In the genomic region with DNA sequence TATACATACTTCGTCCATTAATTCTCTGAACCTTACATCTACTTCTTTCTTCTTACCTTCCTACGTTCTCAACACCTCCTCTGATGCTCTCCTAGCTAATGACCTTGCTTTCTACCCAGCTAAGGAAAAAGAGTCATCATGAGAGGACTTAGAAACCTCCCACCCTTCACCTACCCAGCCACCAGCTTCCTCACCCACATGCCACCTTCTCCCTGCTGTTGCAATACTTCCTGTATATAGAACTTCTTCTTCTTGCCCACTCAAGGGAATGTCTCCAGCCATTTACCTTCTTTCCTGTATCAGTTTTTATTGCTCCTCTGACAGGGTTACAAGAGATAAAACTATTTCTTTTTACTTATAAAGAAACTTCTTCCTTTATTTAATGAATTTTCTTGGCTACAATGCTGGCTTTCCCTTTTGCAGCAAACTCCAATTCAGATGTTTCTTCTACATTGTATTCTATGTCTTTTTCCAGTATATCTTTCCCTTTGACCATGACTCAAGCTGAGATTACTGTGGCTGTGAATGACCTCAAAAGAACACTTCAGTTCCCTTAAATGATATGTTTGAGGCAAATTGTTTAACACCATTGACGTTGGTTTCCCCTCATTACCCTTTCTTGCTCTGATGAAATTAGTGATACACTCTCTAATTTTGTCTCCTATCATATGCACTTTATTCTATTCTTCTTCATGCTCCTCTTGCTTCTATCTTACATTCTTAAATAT, we compare ENCODE assay signal across 21 mouse cellular contexts.
"Had no signal": no experiment of that assay in that cellular context is flagged by ENCODE, and none has a peak within 500 bp of the region (broad histone marks: within the 10 kb centered on the region; RNA-seq: fewer than 3 reads in every experiment).

No protein-coding gene starts in this region.

- H3K27me3 ChIP-seq: limb, embryonic 13.5 days; liver, embryonic 12.5 days; liver, embryonic 15.5 days; lung, embryonic 15.5 days; megakaryocyte, embryonic 14.5 days; midbrain, embryonic 13.5 days; stomach, embryonic 15.5 days had no signal

- H3K4me2 ChIP-seq: limb, embryonic 13.5 days; liver, embryonic 12.5 days; liver, embryonic 15.5 days; lung, embryonic 15.5 days; midbrain, embryonic 13.5 days; stomach, embryonic 15.5 days had no signal

- H3K4me1 ChIP-seq: limb, embryonic 10.5 days; limb, embryonic 13.5 days; liver, embryonic 12.5 days; liver, embryonic 15.5 days; lung, embryonic 15.5 days; megakaryocyte, embryonic 14.5 days; midbrain, embryonic 10.5 days; stomach, embryonic 15.5 days had no signal

- DNase-seq: kidney, adult 2 months; kidney, postnatal 25 days; liver; lung, adult 18-20 months; lung, postnatal 10 days; lung, postnatal 36 days; right cerebral cortex, postnatal 25 days; spleen, adult 18-20 months; thymus, adult 18-20 months; thymus, postnatal 36 days had no signal

- H3K9me3 ChIP-seq: limb, embryonic 10.5 days; limb, embryonic 13.5 days; liver, embryonic 12.5 days; liver, embryonic 15.5 days; lung, embryonic 15.5 days; megakaryocyte, embryonic 14.5 days; midbrain, embryonic 10.5 days; stomach, embryonic 15.5 days had no signal

- H3K36me3 ChIP-seq: limb, embryonic 10.5 days; limb, embryonic 13.5 days; liver, embryonic 12.5 days; liver, embryonic 15.5 days; lung, embryonic 15.5 days; midbrain, embryonic 10.5 days; midbrain, embryonic 13.5 days; stomach, embryonic 15.5 days had no signal

- ATAC-seq: intestine, postnatal 0 days; liver, embryonic 12.5 days; midbrain, embryonic 13.5 days had no signal

- H3K4me3 ChIP-seq: limb, embryonic 10.5 days; limb, embryonic 13.5 days; liver, embryonic 12.5 days; liver, embryonic 15.5 days; lung, embryonic 15.5 days; megakaryocyte, embryonic 14.5 days; midbrain, embryonic 10.5 days; midbrain, embryonic 13.5 days; stomach, embryonic 15.5 days had no signal

- H3K27ac ChIP-seq: kidney, postnatal 0 days; limb, embryonic 10.5 days; limb, embryonic 13.5 days; liver, embryonic 12.5 days; liver, embryonic 15.5 days; lung, embryonic 15.5 days; midbrain, embryonic 10.5 days; midbrain, embryonic 13.5 days; stomach, embryonic 15.5 days had no signal

- H3K9ac ChIP-seq: limb, embryonic 13.5 days; liver, embryonic 12.5 days; liver, embryonic 15.5 days; lung, embryonic 15.5 days; midbrain, embryonic 13.5 days; stomach, embryonic 15.5 days had no signal
